Mouse (Mus musculus) megakaryocyte, embryonic 14.5 days (primary cell): ENCODE results near the gene Prdm15.

ENCODE experiments used
- FLI1 ChIP-seq: IDR thresholded peaks from 2 replicates; pipeline ENCODE4 v1.6.1; 2012; ENCODE audit warnings: low read length, inconsistent platforms, mixed read lengths
- GATA1 ChIP-seq: IDR thresholded peaks from 3 replicates; pipeline ENCODE4 v1.6.1; 2012; ENCODE audit warnings: mixed read lengths, low read length, inconsistent platforms, borderline replicate concordance

DNA sequence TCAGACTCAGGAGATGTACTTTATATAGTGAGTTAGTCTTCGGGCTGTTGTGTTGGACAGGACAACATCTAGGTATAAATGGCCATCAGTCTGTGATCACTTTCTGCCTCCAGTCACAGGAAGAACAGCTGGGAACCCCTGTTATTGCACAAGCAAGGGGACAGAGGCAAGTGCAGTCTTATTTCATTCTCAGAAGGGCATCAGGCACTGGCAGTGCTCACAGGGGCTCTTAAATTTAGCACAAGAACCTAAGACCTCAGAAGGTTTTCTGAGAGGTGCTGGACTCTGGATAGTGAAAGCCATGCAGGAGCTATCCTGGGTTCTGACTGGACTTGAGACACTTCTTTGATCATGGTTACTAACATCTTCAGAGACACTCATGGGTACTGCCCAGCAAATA is 32.0 kb upstream of the Prdm15 start:
- TF ChIP-seq GATA1 (no peak), FLI1 (no peak)
